Mouse (Mus musculus) forebrain, postnatal 0 days (tissue): ENCODE measurements around the gene Mxra7. TPM values are rescaled to one million over a fixed set of nuclear protein-coding genes. Genes with fewer than 3 reads are reported as not detected.

ENCODE experiments used
- ATAC-seq: fragments of 200-750 bp; cut with Nextera tagmentation; 2 replicates; pipeline ENCODE4 v1.8.0; 2017; ENCODE audit warnings: mild to moderate bottlenecking, moderate library complexity
- DNase-seq: peaks from one replicate; pipeline ENCODE4 v3.0.0-alpha.2; 2015
- H3K27ac ChIP-seq: fragments of 300-500 bp; sonication (generic); 2 replicates; pipeline ENCODE4 v1.5.1; 2014; ENCODE audit warnings: low read depth, mild to moderate bottlenecking, antibody characterized with exemption, low read length, moderate library complexity, mixed read lengths
- H3K27me3 ChIP-seq: fragments of 300-500 bp; sonication (generic); 2 replicates; pipeline ENCODE4 v1.6.1; 2014; ENCODE audit warnings: mild to moderate bottlenecking, low read length, mixed read lengths; ENCODE audit not compliant: insufficient read depth
- H3K36me3 ChIP-seq: fragments of 300-500 bp; sonication (generic); 2 replicates; pipeline ENCODE4 v1.6.1; 2014; ENCODE audit warnings: mild to moderate bottlenecking, moderate library complexity; ENCODE audit not compliant: insufficient read depth
- H3K4me1 ChIP-seq: fragments of 300-500 bp; sonication (generic); 2 replicates; pipeline ENCODE4 v1.6.1; 2014; ENCODE audit warnings: antibody characterized with exemption; ENCODE audit not compliant: insufficient read depth
- H3K4me2 ChIP-seq: fragments of 300-500 bp; sonication (generic); 2 replicates; pipeline ENCODE4 v1.6.1; 2014; ENCODE audit warnings: low read depth, mild to moderate bottlenecking, moderate library complexity
- H3K4me3 ChIP-seq: fragments of 300-500 bp; sonication (generic); 2 replicates; pipeline ENCODE4 v1.5.1; 2014; ENCODE audit warnings: low read depth, low read length, mixed read lengths
- H3K9ac ChIP-seq: fragments of 300-500 bp; sonication (generic); 2 replicates; pipeline ENCODE4 v1.6.1; 2014; ENCODE audit warnings: mild to moderate bottlenecking
- H3K9me3 ChIP-seq: fragments of 300-500 bp; sonication (generic); 2 replicates; pipeline ENCODE4 v1.6.1; 2016; ENCODE audit warnings: low read length
- CTCF ChIP-seq: sonication (generic); IDR thresholded peaks from 2 replicates; pipeline ENCODE4 v1.5.1; 2016; ENCODE audit warnings: antibody characterized with exemption, control low read depth, low read depth
- WGBS: fragments of 180-500 bp; shearing (Covaris S2); extraction: QIAGEN DNeasy Blood & Tissue Kit; methylation state at CpG from one replicate; pipeline ENCODE4 v1.1.7; 2014; 5-methylcytosine and 5-hydroxymethylcytosine counted together
- polyA plus RNA-seq: library from polyadenylated mRNA; unstranded; fragments of >200 nt; fragmentation: Nextera tagmentation; extraction: Ambion mirVana; gene quantifications from 2 replicates; pipeline ENCODE4 v1.2.1, GENCODE M21; 2015
- total RNA-seq: library from RNA; depleted of rRNA; stranded (reverse); fragments of >200 nt; gene quantifications from 2 replicates; pipeline ENCODE4 v1.2.3, GENCODE M21; 2014; rRNA removed

The Mxra7 gene
- total RNA-seq: 9.8 TPM in 2 replicates
- 11.7 and 16.0 TPM in 2 replicates for polyA plus RNA-seq

DNA sequence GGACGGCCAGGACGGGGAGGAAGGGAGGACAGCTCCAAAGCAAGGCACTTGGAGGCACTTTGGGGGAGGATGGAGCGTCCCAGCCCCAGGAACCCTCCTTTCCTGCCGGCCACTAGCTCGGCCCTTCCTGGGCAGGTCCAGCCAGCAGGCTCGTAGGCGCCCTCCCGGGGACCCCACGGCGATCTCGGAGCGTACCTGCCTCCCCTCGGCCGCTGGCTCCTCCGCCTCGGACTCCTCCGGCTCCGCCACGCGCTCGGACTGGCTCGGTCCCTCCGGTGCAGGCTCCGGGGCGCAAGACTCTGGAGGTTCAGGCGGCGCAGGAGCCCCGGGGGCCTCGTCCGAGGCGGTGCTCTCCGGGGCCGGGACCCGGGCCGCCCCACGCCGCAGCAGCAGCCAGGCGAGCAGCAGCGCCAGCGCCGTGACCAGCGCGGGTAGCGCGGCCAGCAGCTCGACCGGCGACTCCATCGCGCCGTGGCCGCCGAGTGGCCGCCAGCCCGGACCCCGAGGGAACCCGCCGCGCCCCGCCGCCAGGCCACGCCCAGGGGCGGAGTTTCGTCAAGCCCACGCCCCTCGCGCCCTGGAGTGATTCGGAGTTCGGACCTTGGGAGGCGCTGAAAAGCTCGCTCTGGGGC, at the start of gene Mxra7:
Gene Mxra7, minus strand, starts transcription at position 513 of the 632 bp plus-strand sequence.
- H3K4me2 ChIP-seq: peak within 1 kb of the TSS; percentile 92
- H3K36me3 ChIP-seq: peaks cover under 1% of the 10 kb centered on the region; the same call in 1 of the 2 replicates
- H3K9ac ChIP-seq: peak within 1 kb of the TSS; percentile 62
- no peak for TF ChIP-seq CTCF
- 3% methylated on average over 65 of the region's 71 CpGs for WGBS
- no peaks in the 10 kb centered on the region for H3K9me3 ChIP-seq
- peak; percentile 68 for DNase-seq
- H3K4me3 ChIP-seq: peak within 1 kb of the TSS; percentile 53
- peak; percentile 62 for ATAC-seq
- peaks cover 2% of the 10 kb centered on the region; the same call in 1 of the 2 replicates for H3K4me1 ChIP-seq
- H3K27ac ChIP-seq: no peak within 1 kb of the TSS
- no peaks in the 10 kb centered on the region for H3K27me3 ChIP-seq

- 86% methylated on average over 20 of the region's 20 CpGs for WGBS
- ATAC-seq: peak; percentile 25; the same call in 1 of the 2 replicates
- Histone ChIP-seq H3K4me3 (no peak overlapping the region), H3K27me3 (no peaks in the 10 kb centered on the region), H3K27ac (no peak overlapping the region), H3K4me2 (no peak overlapping the region), H3K4me1 (no peaks in the 10 kb centered on the region), H3K36me3 (peaks cover 44% of the 10 kb centered on the region), H3K9ac (no peak overlapping the region), H3K9me3 (no peaks in the 10 kb centered on the region)
- peak; percentile 41 for DNase-seq
- no peak for TF ChIP-seq CTCF
Measured at GRCm38 (mm10) chr11:116873987-116874386, 46.1 kb upstream of the Mxra7 start.

- H3K9me3 ChIP-seq: no peaks in the 10 kb centered on the region
- no peaks in the 10 kb centered on the region for H3K4me1 ChIP-seq
- H3K4me2 ChIP-seq: no peak overlapping the region
- ATAC-seq (no peak), DNase-seq (no peak)
- no peaks in the 10 kb centered on the region for H3K27me3 ChIP-seq
- no peak overlapping the region for H3K27ac ChIP-seq
- no peak for TF ChIP-seq CTCF
- H3K4me3 ChIP-seq: no peak overlapping the region
- no peak overlapping the region for H3K9ac ChIP-seq
- 90% methylated on average over 9 of the region's 9 CpGs for WGBS
- peaks cover 67% of the 10 kb centered on the region for H3K36me3 ChIP-seq
Measured at GRCm38 (mm10) chr11:116871538-116871937, 43.7 kb upstream of the Mxra7 start.

DNA sequence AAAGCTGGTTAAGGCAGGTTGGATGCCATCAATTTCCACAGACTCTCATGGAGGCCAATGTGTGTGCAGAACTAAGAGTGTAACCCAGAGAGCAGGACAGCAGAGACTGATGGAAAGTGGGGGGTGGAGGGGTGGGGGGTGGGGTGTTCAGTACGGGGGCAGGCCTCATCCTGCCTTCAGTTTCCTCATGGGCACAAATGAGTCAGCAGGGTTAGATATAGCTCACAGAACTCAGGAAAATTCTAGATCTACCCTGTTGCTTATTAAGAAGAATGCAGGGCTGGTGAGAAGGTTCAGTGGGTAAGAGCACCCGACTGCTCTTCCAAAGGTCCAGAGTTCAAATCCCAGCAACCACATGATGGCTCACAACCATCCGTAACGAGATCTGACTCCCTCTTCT, 41.8 kb upstream of the Mxra7 start:
- no peak overlapping the region for H3K9ac ChIP-seq
- H3K27me3 ChIP-seq: no peaks in the 10 kb centered on the region
- no peak overlapping the region for H3K4me2 ChIP-seq
- no peaks in the 10 kb centered on the region for H3K9me3 ChIP-seq
- H3K27ac ChIP-seq: no peak overlapping the region
- ATAC-seq (no peak), DNase-seq (no peak)
- TF ChIP-seq CTCF: no peak
- H3K4me3 ChIP-seq: no peak overlapping the region
- peaks cover 76% of the 10 kb centered on the region for H3K36me3 ChIP-seq
- WGBS: 93% methylated on average over 4 of the region's 4 CpGs
- H3K4me1 ChIP-seq: no peaks in the 10 kb centered on the region

DNA sequence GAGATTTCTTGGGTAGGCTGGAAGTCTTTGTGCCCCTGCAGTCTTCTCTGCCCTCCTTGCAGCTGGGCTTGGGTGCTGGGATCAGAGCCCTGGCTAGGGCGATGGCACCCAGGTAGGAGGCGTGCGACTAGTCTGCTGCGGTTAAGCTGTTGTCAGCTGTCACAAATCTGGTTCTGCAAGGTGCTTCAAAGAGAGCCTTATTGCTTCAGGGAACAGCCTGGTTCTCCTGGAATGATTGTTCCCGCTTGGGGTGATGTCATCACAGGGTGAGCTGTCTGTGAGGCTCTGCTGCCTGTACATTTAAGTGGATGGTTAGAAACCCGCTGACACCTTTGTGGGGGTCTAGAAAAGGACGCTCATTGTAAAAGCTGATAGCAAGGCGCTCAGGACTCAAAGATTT, 41.4 kb upstream of the Mxra7 start:
- ATAC-seq (no peak), DNase-seq (no peak)
- no peaks in the 10 kb centered on the region for H3K27me3 ChIP-seq
- H3K4me3 ChIP-seq: no peak overlapping the region
- no peaks in the 10 kb centered on the region for H3K4me1 ChIP-seq
- peaks cover 76% of the 10 kb centered on the region for H3K36me3 ChIP-seq
- TF ChIP-seq CTCF: no peak
- no peak overlapping the region for H3K4me2 ChIP-seq
- 92% methylated on average over 8 of the region's 8 CpGs for WGBS
- no peak overlapping the region for H3K9ac ChIP-seq
- H3K27ac ChIP-seq: no peak overlapping the region
- H3K9me3 ChIP-seq: no peaks in the 10 kb centered on the region

DNA sequence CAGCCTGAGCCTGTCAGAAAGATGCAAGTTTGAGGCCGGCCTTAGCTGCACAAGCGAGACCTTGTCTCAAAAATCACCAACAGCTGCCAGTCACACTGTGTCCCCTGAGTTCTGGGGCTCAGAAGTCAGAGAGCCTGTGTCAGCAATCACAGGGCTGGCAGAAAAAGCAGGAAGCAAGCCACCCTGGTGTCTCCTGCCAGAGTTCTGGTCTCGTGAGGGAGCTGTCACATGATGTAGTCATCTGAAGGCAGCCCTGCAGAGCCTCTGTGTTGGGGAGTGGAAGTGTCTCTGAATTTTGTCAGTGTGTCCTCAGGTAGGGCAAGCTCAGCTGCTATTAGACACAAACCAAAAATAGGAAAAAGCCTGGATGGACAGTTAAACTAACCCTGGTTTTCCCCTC, 40.3 kb upstream of the Mxra7 start:
- H3K4me1 ChIP-seq: no peaks in the 10 kb centered on the region
- H3K9ac ChIP-seq: no peak overlapping the region
- H3K27me3 ChIP-seq: no peaks in the 10 kb centered on the region
- H3K36me3 ChIP-seq: peaks cover 74% of the 10 kb centered on the region
- 76% methylated on average over 3 of the region's 3 CpGs for WGBS
- no peak overlapping the region for H3K4me3 ChIP-seq
- DNase-seq (no peak), ATAC-seq (no peak)
- no peak for TF ChIP-seq CTCF
- no peaks in the 10 kb centered on the region for H3K9me3 ChIP-seq
- H3K4me2 ChIP-seq: no peak overlapping the region
- no peak overlapping the region for H3K27ac ChIP-seq

GRCm38 (mm10) chr11:116865945-116866585, 38.2 kb upstream of the Mxra7 start:
- Histone ChIP-seq H3K4me3 (no peak overlapping the region), H3K36me3 (peaks cover 88% of the 10 kb centered on the region), H3K27ac (no peak overlapping the region), H3K4me2 (no peak overlapping the region), H3K27me3 (no peaks in the 10 kb centered on the region), H3K4me1 (no peaks in the 10 kb centered on the region), H3K9me3 (no peaks in the 10 kb centered on the region), H3K9ac (no peak overlapping the region)
- WGBS: 83% methylated on average over 12 of the region's 12 CpGs
- DNase-seq (no peak), ATAC-seq (no peak)
- no peak for TF ChIP-seq CTCF
